Mouse (Mus musculus) bone marrow macrophage, adult 2 months (primary cell): Measurements from ENCODE around the gene Plaur.

Experiments used
- CTCF ChIP-seq: IDR thresholded peaks from 2 replicates; pipeline ENCODE4 v1.5.1; 2012; ENCODE audit warnings: low read depth, mild to moderate bottlenecking, low read length, moderate library complexity
- POLR2A ChIP-seq: IDR thresholded peaks from 2 replicates; pipeline ENCODE4 v1.6.1; 2012; ENCODE audit warnings: mild to moderate bottlenecking, low read depth, low read length, borderline replicate concordance

- TF ChIP-seq POLR2A (no peak), CTCF (no peak)
These were observed 38.1 kb upstream of the Plaur start for GRCm38 (mm10) chr7:24423956-24424732.
